Mouse (Mus musculus) E14TG2a.4 (cell line): ENCODE measurements around the gene Rasgef1b.

Experiments
- H3K27me3 ChIP-seq: 2 replicates; pipeline ENCODE4 v1.6.1; 2014; ENCODE audit warnings: low read length, control low read depth; ENCODE audit not compliant: insufficient read depth
- H3K36me3 ChIP-seq: 2 replicates; pipeline ENCODE4 v1.6.1; 2014; ENCODE audit warnings: low read length, control low read depth; ENCODE audit not compliant: insufficient read depth
- H3K4me1 ChIP-seq: replicated peaks from 2 replicates; pipeline ENCODE4 v1.6.1; 2014; ENCODE audit warnings: low read depth, low read length, control low read depth
- H3K4me3 ChIP-seq: replicated peaks from 2 replicates; pipeline ENCODE4 v1.5.1; 2014; ENCODE audit warnings: mild to moderate bottlenecking, low read length
- H3K9me3 ChIP-seq: 2 replicates; pipeline ENCODE4 v1.6.1; 2014; ENCODE audit warnings: low read length, control low read depth
- CTCF ChIP-seq: conservative IDR thresholded peaks from 2 replicates; pipeline ENCODE4 v1.5.1; 2014; ENCODE audit warnings: low read length
- NANOG ChIP-seq: IDR thresholded peaks from 2 replicates; pipeline ENCODE4 v1.6.1; 2014; ENCODE audit warnings: borderline replicate concordance, low read length, mixed read lengths
- POU5F1 ChIP-seq: IDR thresholded peaks from 2 replicates; pipeline ENCODE4 v1.6.1; 2014; ENCODE audit warnings: low read length, borderline replicate concordance

The Rasgef1b gene

GRCm38 (mm10) chr5:99558231-99558630 is 170.6 kb downstream of the Rasgef1b start:
- Histone ChIP-seq H3K36me3 (no peaks in the 10 kb centered on the region), H3K27me3 (no peaks in the 10 kb centered on the region), H3K9me3 (peaks cover 47% of the 10 kb centered on the region), H3K4me3 (no peak overlapping the region), H3K4me1 (peaks cover 4% of the 10 kb centered on the region)
- no peak for TF ChIP-seq NANOG
- TF ChIP-seq CTCF = no peak
- TF ChIP-seq POU5F1 = no peak

- H3K27me3 ChIP-seq = peaks cover 6% of the 10 kb centered on the region; the same call in 1 of the 2 replicates
- H3K4me1 ChIP-seq = peaks cover 19% of the 10 kb centered on the region
- no peak overlapping the region for H3K4me3 ChIP-seq
- peaks cover 11% of the 10 kb centered on the region; the same call in 1 of the 2 replicates for H3K9me3 ChIP-seq
- no peaks in the 10 kb centered on the region for H3K36me3 ChIP-seq
- no peak for TF ChIP-seq CTCF
- peak; percentile 92 for TF ChIP-seq NANOG
- TF ChIP-seq POU5F1 = no peak
These were observed 176.2 kb downstream of the Rasgef1b start for GRCm38 (mm10) chr5:99552645-99553044.

GRCm38 (mm10) chr5:99544664-99545494 is 184.0 kb downstream of the Rasgef1b start:
- Histone ChIP-seq H3K4me1 (peaks cover 8% of the 10 kb centered on the region; the same call in 1 of the 2 replicates), H3K4me3 (no peak overlapping the region), H3K36me3 (no peaks in the 10 kb centered on the region), H3K9me3 (no peaks in the 10 kb centered on the region), H3K27me3 (peaks cover 28% of the 10 kb centered on the region)
- TF ChIP-seq POU5F1 = no peak
- peak; percentile 78 for TF ChIP-seq NANOG
- TF ChIP-seq CTCF = no peak

- Histone ChIP-seq H3K27me3 (peaks cover 26% of the 10 kb centered on the region), H3K36me3 (no peaks in the 10 kb centered on the region), H3K9me3 (no peaks in the 10 kb centered on the region), H3K4me1 (peaks cover 8% of the 10 kb centered on the region; the same call in 1 of the 2 replicates), H3K4me3 (no peak overlapping the region)
- TF ChIP-seq POU5F1 (no peak), CTCF (no peak), NANOG (no peak)
These were observed 186.7 kb downstream of the Rasgef1b start for GRCm38 (mm10) chr5:99541999-99542765.

GRCm38 (mm10) chr5:99541321-99541895 is 187.5 kb downstream of the Rasgef1b start:
- no peaks in the 10 kb centered on the region for H3K9me3 ChIP-seq
- peak overlapping the region; percentile 62 for H3K4me3 ChIP-seq
- peaks cover 26% of the 10 kb centered on the region for H3K27me3 ChIP-seq
- H3K4me1 ChIP-seq = peaks cover 8% of the 10 kb centered on the region; the same call in 1 of the 2 replicates
- no peaks in the 10 kb centered on the region for H3K36me3 ChIP-seq
- no peak for TF ChIP-seq POU5F1
- no peak for TF ChIP-seq CTCF
- TF ChIP-seq NANOG = no peak

- Histone ChIP-seq H3K27me3 (no peaks in the 10 kb centered on the region), H3K4me3 (no peak overlapping the region), H3K9me3 (no peaks in the 10 kb centered on the region), H3K4me1 (no peaks in the 10 kb centered on the region), H3K36me3 (no peaks in the 10 kb centered on the region)
- no peak for TF ChIP-seq CTCF
- no peak for TF ChIP-seq POU5F1
- TF ChIP-seq NANOG = no peak
These were observed 195.4 kb downstream of the Rasgef1b start for GRCm38 (mm10) chr5:99533416-99533815.

- Histone ChIP-seq H3K27me3 (no peaks in the 10 kb centered on the region), H3K4me1 (no peaks in the 10 kb centered on the region), H3K9me3 (no peaks in the 10 kb centered on the region), H3K36me3 (no peaks in the 10 kb centered on the region), H3K4me3 (no peak overlapping the region)
- no peak for TF ChIP-seq POU5F1
- no peak for TF ChIP-seq NANOG
- TF ChIP-seq CTCF = no peak
These were observed 202.1 kb downstream of the Rasgef1b start for GRCm38 (mm10) chr5:99526797-99527201.

- H3K9me3 ChIP-seq = no peaks in the 10 kb centered on the region
- no peak overlapping the region for H3K4me3 ChIP-seq
- no peaks in the 10 kb centered on the region for H3K36me3 ChIP-seq
- H3K27me3 ChIP-seq = no peaks in the 10 kb centered on the region
- TF ChIP-seq CTCF (no peak), NANOG (no peak), POU5F1 (no peak)
- no peaks in the 10 kb centered on the region for H3K4me1 ChIP-seq
These were observed 203.2 kb downstream of the Rasgef1b start for GRCm38 (mm10) chr5:99525649-99526048.
